In the genomic region with DNA sequence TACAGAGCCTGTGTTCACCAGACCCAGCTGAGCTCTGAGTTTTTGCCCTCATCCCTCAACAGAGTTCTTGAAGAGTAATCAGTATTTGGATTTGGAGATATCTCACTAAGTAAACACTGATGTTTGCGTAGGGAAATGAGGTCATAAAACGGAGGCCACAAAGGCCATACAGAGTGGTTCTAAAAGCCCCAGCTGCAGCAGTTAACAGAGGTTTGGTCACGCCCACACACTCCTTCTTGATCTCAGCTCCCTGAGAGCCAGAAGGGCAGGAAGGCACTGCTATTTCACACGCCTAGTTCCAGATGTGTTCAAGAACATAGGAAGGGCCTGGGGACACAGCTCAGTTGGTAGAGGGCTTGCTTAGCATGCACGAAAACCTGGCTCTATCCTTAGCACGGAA, we compare ENCODE assay signal across 15 mouse cellular contexts.
DNase-seq lines count a peak whose midpoint lies in the region; ATAC-seq and TF ChIP-seq lines count a peak whose summit lies in the region.
"Had no signal": no experiment of that assay in that cellular context is flagged by ENCODE, and none has a peak within 500 bp of the region (broad histone marks: within the 10 kb centered on the region; RNA-seq: fewer than 3 reads in every experiment).

No protein-coding gene starts in this region.

- H3K4me1 ChIP-seq in stomach, postnatal 0 days (replicated peaks; ENCODE audit: control insufficient read depth, insufficient read depth), result no peaks in the 10 kb centered on the region; the same call in 1 of the 2 replicates
- H3K4me1 ChIP-seq in neural tube, embryonic 15.5 days, result no peaks in the 10 kb centered on the region
- H3K4me1 ChIP-seq: hindbrain, embryonic 15.5 days had no signal

- peak; percentile 19 for DNase-seq in urinary bladder, postnatal 25 days (ENCODE audit: low spot score)
- no peak for DNase-seq in urinary bladder, postnatal 10 days (ENCODE audit: low spot score)
- DNase-seq in hindlimb bud, embryonic 11.5 days (ENCODE audit: extremely low spot score, low read depth, low spot score), result peak; percentile 53
- DNase-seq in kidney, postnatal 36 days, result peak; percentile 26 to 33
- DNase-seq in stomach, postnatal 0 days (ENCODE audit: low spot score), result peak; percentile 36
- DNase-seq in adrenal gland, adult 18-20 months (ENCODE audit: low spot score in 2 of 2), result no peak
- no peak for DNase-seq in T-cell, adult 2 months (ENCODE audit: low spot score)
- DNase-seq: adrenal gland, adult 8-10 months; cerebellum, postnatal 14 days; lung, adult 2 months; right cerebral cortex, postnatal 14 days; thymus, postnatal 4 days had no signal

- no peaks in the 10 kb centered on the region for H3K9me3 ChIP-seq in stomach, postnatal 0 days (ENCODE audit: control insufficient read depth, low read length)
- no peaks in the 10 kb centered on the region for H3K9me3 ChIP-seq in neural tube, embryonic 15.5 days (replicated peaks)
- H3K9me3 ChIP-seq: hindbrain, embryonic 15.5 days had no signal

- no peak for TF ChIP-seq EP300 in stomach, postnatal 0 days (optimal IDR thresholded peaks at IDR 0.05)

- no peaks in the 10 kb centered on the region for H3K36me3 ChIP-seq in stomach, postnatal 0 days (ENCODE audit: control insufficient read depth, insufficient read depth, low read length)
- H3K36me3 ChIP-seq in neural tube, embryonic 15.5 days, result no peaks in the 10 kb centered on the region
- H3K36me3 ChIP-seq: hindbrain, embryonic 15.5 days had no signal

- peak; percentile 75 for ATAC-seq in stomach, postnatal 0 days (ENCODE audit: low FRiP score, low TSS enrichment)
- ATAC-seq in neural tube, embryonic 15.5 days (ENCODE audit: low FRiP score), result no peak
- ATAC-seq: forebrain, embryonic 14.5 days had no signal

- H3K27ac ChIP-seq in stomach, postnatal 0 days (replicated peaks), result no peak overlapping the region
- no peak overlapping the region for H3K27ac ChIP-seq in neural tube, embryonic 15.5 days (replicated peaks)
- H3K27ac ChIP-seq: hindbrain, embryonic 15.5 days had no signal

- WGBS in stomach, postnatal 0 days, result 34% methylated on average over 6 of the region's 6 CpGs
- 53% methylated on average over 6 of the region's 6 CpGs for WGBS in neural tube, embryonic 15.5 days

- H3K4me3 ChIP-seq in stomach, postnatal 0 days (ENCODE audit: low read depth, low read length), result no peak overlapping the region
- H3K4me3 ChIP-seq in neural tube, embryonic 15.5 days (replicated peaks), result no peak overlapping the region
- H3K4me3 ChIP-seq: hindbrain, embryonic 15.5 days had no signal

- H3K9ac ChIP-seq in stomach, postnatal 0 days (ENCODE audit: low read length), result no peak overlapping the region
- H3K9ac ChIP-seq in neural tube, embryonic 15.5 days (replicated peaks), result no peak overlapping the region
- H3K9ac ChIP-seq: hindbrain, embryonic 15.5 days had no signal

- no peaks in the 10 kb centered on the region for H3K27me3 ChIP-seq in stomach, postnatal 0 days (ENCODE audit: control insufficient read depth, insufficient read depth, low read length)
- no peaks in the 10 kb centered on the region for H3K27me3 ChIP-seq in neural tube, embryonic 15.5 days (replicated peaks)
- H3K27me3 ChIP-seq: hindbrain, embryonic 15.5 days had no signal

- TF ChIP-seq CTCF in stomach, postnatal 0 days (IDR thresholded peaks at IDR 0.05; ENCODE audit: low read depth), result no peak

- H3K4me2 ChIP-seq in stomach, postnatal 0 days (replicated peaks; ENCODE audit: low read depth), result no peak overlapping the region
- no peak overlapping the region for H3K4me2 ChIP-seq in neural tube, embryonic 15.5 days
- H3K4me2 ChIP-seq: hindbrain, embryonic 15.5 days had no signal

Comparison
In these comparisons a context has a peak if more than half of its experiments do, and no peak if none do; other contexts are left out.
1. DNase-seq: peak in urinary bladder, postnatal 25 days (single experiment), hindlimb bud, embryonic 11.5 days (single experiment), kidney, postnatal 36 days (2 of 2) and stomach, postnatal 0 days (single experiment); none in urinary bladder, postnatal 10 days (single experiment), adrenal gland, adult 18-20 months (0 of 2) and T-cell, adult 2 months (single experiment).